Mouse (Mus musculus) limb, embryonic 12.5 days (tissue): Measurements from ENCODE around the gene Myoz1. TPM values are rescaled to one million over a fixed set of nuclear protein-coding genes. Genes with fewer than 3 reads are reported as not detected.

Experiments
- ATAC-seq: fragments of 200-750 bp; cut with Nextera tagmentation; 2 replicates; pipeline ENCODE4 v1.8.0; 2017; ENCODE audit warnings: low read depth, moderate TSS enrichment; ENCODE audit not compliant: insufficient number of reproducible peaks, insufficient read depth, low FRiP score, low TSS enrichment
- H3K27ac ChIP-seq: fragments of 300-500 bp; sonication (generic); 2 replicates; pipeline ENCODE4 v1.5.1; 2016; ENCODE audit warnings: mild to moderate bottlenecking, moderate library complexity
- H3K27me3 ChIP-seq: fragments of 300-500 bp; sonication (generic); 2 replicates; pipeline ENCODE4 v1.6.1; 2016; ENCODE audit warnings: mild to moderate bottlenecking, moderate library complexity
- H3K36me3 ChIP-seq: fragments of 300-500 bp; sonication (generic); 2 replicates; pipeline ENCODE4 v1.6.1; 2016; ENCODE audit warnings: mild to moderate bottlenecking, moderate library complexity
- H3K4me1 ChIP-seq: fragments of 300-500 bp; sonication (generic); replicated peaks from 2 replicates; pipeline ENCODE4 v1.6.1; 2016
- H3K4me2 ChIP-seq: fragments of 300-500 bp; sonication (generic); 2 replicates; pipeline ENCODE4 v1.6.1; 2016; ENCODE audit warnings: mild to moderate bottlenecking, moderate library complexity
- H3K4me3 ChIP-seq: fragments of 300-500 bp; sonication (generic); replicated peaks from 2 replicates; pipeline ENCODE4 v1.5.1; 2016; ENCODE audit warnings: mild to moderate bottlenecking
- H3K9ac ChIP-seq: fragments of 300-500 bp; sonication (generic); replicated peaks from 2 replicates; pipeline ENCODE4 v1.6.1; 2016; ENCODE audit warnings: mild to moderate bottlenecking, moderate library complexity
- H3K9me3 ChIP-seq: fragments of 300-500 bp; sonication (generic); 2 replicates; pipeline ENCODE4 v1.6.1; 2016; ENCODE audit warnings: mild to moderate bottlenecking, moderate library complexity
- WGBS: fragments of 180-500 bp; shearing (Covaris S2); methylation state at CpG from one replicate; pipeline ENCODE4 v1.1.7; 2016; 5-methylcytosine and 5-hydroxymethylcytosine counted together
- microRNA-seq: library from miRNA; unstranded; fragments of <30 nt; microRNA quantifications from one replicate; pipeline ENCODE4, GENCODE M21; 2017
- polyA plus RNA-seq: library from polyadenylated mRNA; unstranded; fragments of >200 nt; fragmentation: Nextera tagmentation; extraction: Ambion mirVana; gene quantifications from 2 replicates; pipeline ENCODE4 v1.2.1, GENCODE M21; 2016

Myoz1 gene
- polyA plus RNA-seq, 1 experiment from 2014 or later, result 1.3 TPM

DNA sequence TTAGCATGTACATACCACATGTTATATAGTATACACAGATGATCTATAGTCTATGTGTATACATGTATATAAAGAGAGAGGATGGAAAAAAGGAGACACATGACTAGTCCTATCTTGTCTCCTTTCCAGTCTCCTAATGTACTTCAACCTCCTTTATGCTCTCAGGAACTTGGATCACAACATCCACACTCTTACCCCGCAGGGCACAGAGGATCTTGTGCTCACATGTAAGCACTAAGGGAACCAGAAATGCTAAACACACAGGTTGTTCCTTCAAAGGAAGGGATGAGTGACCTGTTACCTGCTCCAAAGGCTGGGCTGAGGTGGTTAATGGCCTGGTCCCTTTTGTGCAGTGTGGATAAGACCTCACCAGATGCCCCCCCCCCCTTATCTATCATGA, 43.5 kb downstream of the Myoz1 start:
- H3K27ac ChIP-seq, result no peak overlapping the region
- no peak overlapping the region for H3K9ac ChIP-seq
- no peak overlapping the region for H3K4me3 ChIP-seq
- no peaks in the 10 kb centered on the region for H3K27me3 ChIP-seq
- H3K4me2 ChIP-seq, result no peak overlapping the region
- H3K4me1 ChIP-seq, result no peaks in the 10 kb centered on the region
- no peaks in the 10 kb centered on the region for H3K36me3 ChIP-seq
- 96% methylated on average over 1 of the region's 1 CpGs for WGBS
- no peak for ATAC-seq
- no peaks in the 10 kb centered on the region for H3K9me3 ChIP-seq

- Histone ChIP-seq H3K27me3 (no peaks in the 10 kb centered on the region), H3K9me3 (no peaks in the 10 kb centered on the region), H3K4me1 (no peaks in the 10 kb centered on the region), H3K4me2 (no peak overlapping the region), H3K27ac (no peak overlapping the region), H3K36me3 (peaks cover 15% of the 10 kb centered on the region), H3K9ac (no peak overlapping the region), H3K4me3 (no peak overlapping the region)
- WGBS, result 81% methylated on average over 4 of the region's 4 CpGs
- ATAC-seq, result no peak
Measured at GRCm38 (mm10) chr14:20610146-20610545, 46.2 kb downstream of the Myoz1 start.

- Histone ChIP-seq H3K4me2 (no peak overlapping the region), H3K27ac (no peak overlapping the region), H3K9me3 (no peaks in the 10 kb centered on the region), H3K36me3 (peaks cover 15% of the 10 kb centered on the region), H3K4me3 (no peak overlapping the region), H3K9ac (no peak overlapping the region), H3K27me3 (no peaks in the 10 kb centered on the region), H3K4me1 (no peaks in the 10 kb centered on the region)
- no peak for ATAC-seq
- 84% methylated on average over 3 of the region's 3 CpGs for WGBS
Measured at GRCm38 (mm10) chr14:20609519-20609918, 46.8 kb downstream of the Myoz1 start.

DNA sequence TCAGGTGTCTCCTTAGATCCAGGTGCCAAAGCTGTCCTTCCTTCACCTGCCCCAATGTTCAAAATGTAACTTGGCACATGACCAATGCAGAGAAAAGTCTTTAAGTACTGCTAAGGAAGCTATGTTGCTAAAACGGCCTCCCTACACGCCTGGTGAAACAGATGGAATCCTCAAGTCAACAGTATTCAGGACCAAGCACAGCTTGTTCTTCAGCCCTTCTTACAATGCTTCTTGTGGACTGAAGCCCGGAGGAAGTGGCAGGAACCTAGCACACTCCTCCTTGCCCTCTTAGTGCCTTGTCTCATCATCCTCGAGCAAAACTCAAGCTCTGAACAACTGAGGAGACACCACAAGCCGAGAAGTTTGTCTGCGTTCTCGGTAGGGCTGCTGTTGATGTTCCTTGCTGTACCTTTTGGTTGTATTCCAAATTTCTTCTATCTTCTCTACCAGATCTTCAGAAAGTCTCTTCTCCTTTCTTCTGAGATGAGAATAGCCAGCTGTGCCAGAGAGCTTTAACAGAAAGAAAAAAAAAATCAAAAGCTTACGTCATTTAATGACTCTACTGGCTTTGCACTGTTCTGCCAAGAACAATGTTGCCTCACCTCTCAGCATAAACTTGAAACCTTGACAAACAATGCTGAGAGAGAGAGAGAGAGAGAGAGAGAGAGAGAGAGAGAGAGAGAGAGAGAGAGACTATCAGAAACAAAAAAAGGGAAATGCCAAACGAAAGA, 48.8 kb downstream of the Myoz1 start:
- no peak overlapping the region for H3K4me2 ChIP-seq
- no peak overlapping the region for H3K27ac ChIP-seq
- no peak overlapping the region for H3K4me3 ChIP-seq
- H3K27me3 ChIP-seq, result no peaks in the 10 kb centered on the region
- peaks cover 23% of the 10 kb centered on the region for H3K36me3 ChIP-seq
- 89% methylated on average over 9 of the region's 9 CpGs for WGBS
- H3K4me1 ChIP-seq, result no peaks in the 10 kb centered on the region
- no peak overlapping the region for H3K9ac ChIP-seq
- ATAC-seq, result no peak
- H3K9me3 ChIP-seq, result no peaks in the 10 kb centered on the region

DNA sequence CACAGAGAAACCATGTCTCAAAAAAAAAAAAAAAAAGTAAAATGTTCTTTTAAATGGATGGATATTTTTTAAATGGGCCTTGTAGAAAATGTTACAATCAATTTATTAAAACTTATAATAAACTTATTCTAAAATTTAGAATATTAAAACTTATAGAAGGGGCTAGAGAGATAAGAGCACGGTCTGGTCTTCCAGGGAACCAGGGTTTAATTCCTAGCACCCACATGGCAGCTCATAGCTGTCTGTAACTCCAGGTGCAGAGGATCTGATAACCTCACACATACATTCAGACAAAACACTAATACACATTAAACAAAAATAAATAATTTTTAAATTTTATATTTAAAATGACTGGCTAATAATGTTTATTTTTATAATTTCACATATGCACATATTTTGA, 55.1 kb downstream of the Myoz1 start:
- Histone ChIP-seq H3K9me3 (no peaks in the 10 kb centered on the region), H3K4me2 (no peak overlapping the region), H3K27ac (no peak overlapping the region), H3K36me3 (peaks cover 10% of the 10 kb centered on the region), H3K4me1 (0 out of 2 replicates have a peak, but pooled peaks cover under 1% of the 10 kb centered on the region), H3K9ac (no peak overlapping the region), H3K4me3 (no peak overlapping the region), H3K27me3 (no peaks in the 10 kb centered on the region)
- no peak for ATAC-seq
- WGBS, result 100% methylated on average over 1 of the region's 1 CpGs

DNA sequence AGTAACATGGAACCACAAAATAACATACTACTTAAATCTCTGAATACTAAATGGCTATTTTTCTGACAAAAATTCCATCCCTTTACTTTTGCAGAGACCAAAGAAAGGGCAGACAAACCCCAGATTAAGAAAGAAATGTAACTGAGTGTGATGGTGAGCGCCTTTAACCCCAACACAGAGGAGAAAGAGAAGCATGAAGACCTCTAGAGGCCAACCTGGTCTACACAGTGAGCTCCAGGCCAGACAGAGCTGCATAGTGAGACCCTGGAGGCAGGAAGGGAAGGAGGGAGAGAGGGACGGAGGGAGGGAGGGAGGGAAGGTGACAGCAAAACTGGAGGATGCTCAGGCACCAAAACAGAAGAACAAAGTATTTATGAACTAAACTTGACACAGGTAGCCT, 56.1 kb downstream of the Myoz1 start:
- H3K27ac ChIP-seq, result no peak overlapping the region
- no peak for ATAC-seq
- H3K4me3 ChIP-seq, result no peak overlapping the region
- WGBS, result 60% methylated on average over 2 of the region's 2 CpGs
- H3K36me3 ChIP-seq, result 0 out of 2 replicates have a peak, but pooled peaks cover 8% of the 10 kb centered on the region
- H3K9me3 ChIP-seq, result no peaks in the 10 kb centered on the region
- H3K4me2 ChIP-seq, result no peak overlapping the region
- 0 out of 2 replicates have a peak, but pooled peaks cover 7% of the 10 kb centered on the region for H3K4me1 ChIP-seq
- H3K9ac ChIP-seq, result no peak overlapping the region
- no peaks in the 10 kb centered on the region for H3K27me3 ChIP-seq

DNA sequence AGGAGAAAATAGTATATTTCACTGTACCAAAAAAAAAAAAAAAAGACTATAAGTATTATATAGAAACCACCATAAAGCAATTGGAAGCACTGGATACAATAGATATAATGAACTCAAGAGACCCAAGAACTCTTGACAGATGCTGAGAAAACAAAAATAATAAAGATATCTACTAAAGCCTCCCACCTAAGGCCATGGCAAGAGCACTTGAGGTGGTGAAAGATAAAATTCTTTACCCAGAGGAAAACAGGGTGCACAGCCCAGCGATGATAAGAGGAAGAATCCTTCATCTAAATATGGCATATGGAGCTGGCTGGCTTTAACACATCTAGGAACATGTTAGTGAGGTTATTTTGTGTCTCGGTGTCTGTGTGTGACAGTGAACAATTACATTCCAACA, 56.8 kb downstream of the Myoz1 start:
- H3K36me3 ChIP-seq, result 0 out of 2 replicates have a peak, but pooled peaks cover 8% of the 10 kb centered on the region
- H3K4me2 ChIP-seq, result no peak overlapping the region
- 0 out of 2 replicates have a peak, but pooled peaks cover 7% of the 10 kb centered on the region for H3K4me1 ChIP-seq
- no peaks in the 10 kb centered on the region for H3K9me3 ChIP-seq
- no peaks in the 10 kb centered on the region for H3K27me3 ChIP-seq
- no peak overlapping the region for H3K9ac ChIP-seq
- H3K4me3 ChIP-seq, result no peak overlapping the region
- ATAC-seq, result no peak
- 91% methylated on average over 2 of the region's 2 CpGs for WGBS
- H3K27ac ChIP-seq, result no peak overlapping the region

Small RNA genes within 50 kb of the gene (microRNA-seq; reads per million reads assigned to microRNA genes)
- gene Mir6946, result 1.4 reads per million

Other genes with a start within 250 kb of the Myoz1 start
- 0.21 and 0.64 TPM in 2 replicates for gene Cfap70, start 204.3 kb downstream of the Myoz1 start, polyA plus RNA-seq
- 27.2 and 29.3 TPM in 2 replicates for gene Anxa7, start 176.4 kb downstream of the Myoz1 start, polyA plus RNA-seq
- gene Mss51, start 159.6 kb downstream of the Myoz1 start, polyA plus RNA-seq, result 1.3 and 1.4 TPM in 2 replicates
- gene Ppp3cb, start 110.0 kb downstream of the Myoz1 start, polyA plus RNA-seq, result 56.9 and 62.5 TPM in 2 replicates
- 11.4 and 13.7 TPM in 2 replicates for gene Usp54, start 15.5 kb downstream of the Myoz1 start, polyA plus RNA-seq
- 11.7 and 14.2 TPM in 2 replicates for gene Synpo2l, start 11.8 kb upstream of the Myoz1 start, polyA plus RNA-seq
- 77.2 and 91.2 TPM in 2 replicates for gene Sec24c, start 17.8 kb upstream of the Myoz1 start, polyA plus RNA-seq
- 24.9 and 27.2 TPM in 2 replicates for gene Fut11, start 38.4 kb upstream of the Myoz1 start, polyA plus RNA-seq
- gene Chchd1, start 46.5 kb upstream of the Myoz1 start, polyA plus RNA-seq, result 243 and 264 TPM in 2 replicates
- 37.5 and 43.6 TPM in 2 replicates for gene Zswim8, start 51.0 kb upstream of the Myoz1 start, polyA plus RNA-seq
- 29.6 and 33.1 TPM in 2 replicates for gene Ndst2, start 78.0 kb upstream of the Myoz1 start, polyA plus RNA-seq
- gene Camk2g, start 137.5 kb upstream of the Myoz1 start, polyA plus RNA-seq, result 59.0 and 67.8 TPM in 2 replicates
- gene Plau, start 180.1 kb upstream of the Myoz1 start, polyA plus RNA-seq, result 0.64 and 0.68 TPM in 2 replicates